Mouse (Mus musculus) frontal cortex, adult 2 months (tissue): ENCODE data around the gene Snapin. TPM values are rescaled to one million over a fixed set of nuclear protein-coding genes. Genes with fewer than 3 reads are reported as not detected.

Source experiments
- DNase-seq, 2 experiments: peaks; one replicate each; pipeline ENCODE4 v3.0.0; 2022; ENCODE audit warnings: low spot score in 1 of 2; ENCODE audit errors: extremely low spot score in 1 of 2
- polyA plus RNA-seq: library from polyadenylated mRNA; depleted of rRNA; stranded (reverse); fragments of >200 nt; gene quantifications from 2 replicates; pipeline ENCODE4 v1.2.3, GENCODE M21; 2012

Gene Snapin
- polyA plus RNA-seq, 1 experiment = 76.1 TPM

- DNase-seq = no peak
Measured at GRCm38 (mm10) chr3:90506362-90506761, 15.5 kb upstream of the Snapin start.

- no peak for DNase-seq
Measured at GRCm38 (mm10) chr3:90505216-90505615, 14.4 kb upstream of the Snapin start.

- DNase-seq = no peak
Measured at GRCm38 (mm10) chr3:90503444-90503843, 12.6 kb upstream of the Snapin start.

- no peak for DNase-seq
Measured at GRCm38 (mm10) chr3:90497597-90497996, 6.8 kb upstream of the Snapin start.

- DNase-seq = no peak
Measured at GRCm38 (mm10) chr3:90495850-90496525, 5.2 kb upstream of the Snapin start.

GRCm38 (mm10) chr3:90493831-90494540 lies 3.2 kb upstream of the Snapin start:
- DNase-seq = no peak

- DNase-seq = peak in 1 of 2 experiments; percentile 52
Measured at GRCm38 (mm10) chr3:90491350-90491749, 517 bp upstream of the Snapin start.

- no peak for DNase-seq
Measured at GRCm38 (mm10) chr3:90488576-90488975, 2.3 kb downstream of the Snapin start.

GRCm38 (mm10) chr3:90486998-90487397 lies 3.8 kb downstream of the Snapin start:
- DNase-seq = no peak

- peak; percentile 96 to 98 for DNase-seq
Measured at GRCm38 (mm10) chr3:90475831-90476611, 14.8 kb downstream of the Snapin start, which contains the start of gene Ilf2. Ilf2 (plus strand) TSS chr3:90476126.

- no peak for DNase-seq
Measured at GRCm38 (mm10) chr3:90475151-90475830, 15.5 kb downstream of the Snapin start.

- DNase-seq = peak in 1 of 2 experiments; percentile 63
Measured at GRCm38 (mm10) chr3:90472213-90472612, 18.6 kb downstream of the Snapin start.

- no peak for DNase-seq
Measured at GRCm38 (mm10) chr3:90467618-90468300, 23.1 kb downstream of the Snapin start.

- DNase-seq = peak in 1 of 2 experiments; percentile 81
Measured at GRCm38 (mm10) chr3:90466311-90466766, 24.5 kb downstream of the Snapin start.

GRCm38 (mm10) chr3:90465686-90466310 lies 25.0 kb downstream of the Snapin start, which contains the start of gene Npr1:
Npr1 (minus strand) TSS chr3:90465866.
- DNase-seq = no peak

GRCm38 (mm10) chr3:90465081-90465685 lies 25.6 kb downstream of the Snapin start:
- no peak for DNase-seq

GRCm38 (mm10) chr3:90464552-90465080 lies 26.2 kb downstream of the Snapin start:
- DNase-seq = no peak

GRCm38 (mm10) chr3:90462579-90462978 lies 28.3 kb downstream of the Snapin start:
- no peak for DNase-seq

- DNase-seq = no peak
Measured at GRCm38 (mm10) chr3:90461935-90462334, 28.9 kb downstream of the Snapin start.
